In the genomic region with DNA sequence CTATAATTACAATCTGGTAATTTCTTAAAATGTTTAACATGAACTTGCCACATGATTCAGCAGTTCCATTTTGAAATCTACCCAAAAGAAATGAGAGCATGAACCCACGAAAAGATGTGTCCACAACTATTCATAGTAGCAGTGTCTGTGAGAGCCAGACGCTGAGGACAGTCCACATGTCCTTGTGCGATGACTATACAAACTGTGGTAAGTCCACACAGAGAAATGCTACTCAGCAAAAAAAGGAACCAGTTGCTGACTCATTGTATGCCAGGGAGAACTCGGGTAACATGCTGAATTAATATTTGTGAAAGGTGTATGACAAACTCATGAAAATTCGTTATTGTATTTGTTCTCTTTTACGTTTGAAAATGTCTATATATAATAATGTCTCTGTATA, we compare ENCODE assay signal across 32 mouse cellular contexts. TPM values are rescaled to one million over a fixed set of nuclear protein-coding genes. Genes with fewer than 3 reads are reported as not detected.
A peak's percentile ranks its signal among the peaks of the same experiment; 100 is the strongest.
DNase-seq lines count a peak whose midpoint lies in the region; ATAC-seq lines count a peak whose summit lies in the region.
"Had no signal": no experiment of that assay in that cellular context is flagged by ENCODE, and none has a peak within 500 bp of the region (broad histone marks: within the 10 kb centered on the region; RNA-seq: fewer than 3 reads in every experiment).

No protein-coding gene starts in this region.

- ATAC-seq in common myeloid progenitor, adult 5-6 weeks (replicated peaks; ENCODE audit: low read depth, poor library complexity, severe bottlenecking) = peak; percentile 72
- ATAC-seq in megakaryocyte progenitor cell, adult 5-6 weeks (replicated peaks; ENCODE audit: poor library complexity) = peak; percentile 81
- no peak for ATAC-seq in megakaryocyte-erythroid progenitor cell, adult 5-6 weeks (replicated peaks; ENCODE audit: low FRiP score, low TSS enrichment, poor library complexity, severe bottlenecking)
- no peak for ATAC-seq in midbrain, embryonic 11.5 days (ENCODE audit: low FRiP score)
- ATAC-seq: activated CD4-positive, CD25-positive, alpha-beta regulatory T cell, adult 4 months; CD4-positive, CD25-positive, alpha-beta regulatory T cell, adult 4 months; forebrain, embryonic 14.5 days; inflammation-experienced regulatory T-cells, adult 6 months; liver, embryonic 12.5 days; midbrain, embryonic 13.5 days had no signal

- no peak overlapping the region for H3K27ac ChIP-seq in midbrain, embryonic 11.5 days (ENCODE audit: low read depth, low read length)
- H3K27ac ChIP-seq: embryonic facial prominence, embryonic 12.5 days; heart, adult 2 months; hindbrain, embryonic 10.5 days; hindbrain, embryonic 15.5 days; limb, embryonic 13.5 days; liver, embryonic 12.5 days; macrophage; midbrain, embryonic 13.5 days had no signal

- no peak overlapping the region for H3K4me2 ChIP-seq in midbrain, embryonic 11.5 days
- H3K4me2 ChIP-seq: embryonic facial prominence, embryonic 12.5 days; heart, embryonic 12.5 days; hindbrain, embryonic 15.5 days; limb, embryonic 13.5 days; liver, embryonic 12.5 days; midbrain, embryonic 13.5 days had no signal

- no peaks in the 10 kb centered on the region for H3K9me3 ChIP-seq in midbrain, embryonic 11.5 days (ENCODE audit: control insufficient read depth, low read length)
- H3K9me3 ChIP-seq: embryonic facial prominence, embryonic 12.5 days; heart, embryonic 12.5 days; hindbrain, embryonic 10.5 days; hindbrain, embryonic 15.5 days; limb, embryonic 13.5 days; liver, embryonic 12.5 days; midbrain, embryonic 13.5 days had no signal

- 85% methylated on average over 6 of the region's 6 CpGs for WGBS in midbrain, embryonic 11.5 days

- no peak overlapping the region for H3K9ac ChIP-seq in midbrain, embryonic 11.5 days (ENCODE audit: low read length)
- H3K9ac ChIP-seq: embryonic facial prominence, embryonic 12.5 days; heart, embryonic 12.5 days; hindbrain, embryonic 15.5 days; limb, embryonic 13.5 days; liver, embryonic 12.5 days; midbrain, embryonic 13.5 days had no signal

- no peaks in the 10 kb centered on the region for H3K36me3 ChIP-seq in midbrain, embryonic 11.5 days (ENCODE audit: control insufficient read depth, insufficient read depth, low read length)
- H3K36me3 ChIP-seq: embryonic facial prominence, embryonic 12.5 days; heart, embryonic 12.5 days; hindbrain, embryonic 10.5 days; hindbrain, embryonic 15.5 days; limb, embryonic 13.5 days; liver, embryonic 12.5 days; midbrain, embryonic 13.5 days had no signal

- no peaks in the 10 kb centered on the region for H3K27me3 ChIP-seq in midbrain, embryonic 11.5 days (ENCODE audit: control insufficient read depth, insufficient read depth, low read length)
- H3K27me3 ChIP-seq: embryonic facial prominence, embryonic 12.5 days; heart, embryonic 12.5 days; hindbrain, embryonic 15.5 days; limb, embryonic 13.5 days; midbrain, embryonic 13.5 days had no signal

- no peaks in the 10 kb centered on the region for H3K4me1 ChIP-seq in midbrain, embryonic 11.5 days (ENCODE audit: control insufficient read depth, insufficient read depth, low read length)
- H3K4me1 ChIP-seq: embryonic facial prominence, embryonic 12.5 days; heart, embryonic 12.5 days; hindbrain, embryonic 10.5 days; hindbrain, embryonic 15.5 days; limb, embryonic 13.5 days; liver, embryonic 12.5 days; midbrain, embryonic 13.5 days had no signal

- H3K4me3 ChIP-seq in midbrain, embryonic 11.5 days (ENCODE audit: low read depth, low read length) = no peak overlapping the region
- H3K4me3 ChIP-seq: embryonic facial prominence, embryonic 12.5 days; heart, adult 2 months; heart, embryonic 12.5 days; hindbrain, embryonic 10.5 days; hindbrain, embryonic 15.5 days; limb, embryonic 13.5 days; liver, embryonic 12.5 days; midbrain, embryonic 13.5 days had no signal

- peak; percentile 6 for DNase-seq in adrenal gland, postnatal 14 days
- DNase-seq in adrenal gland, postnatal 4 days (ENCODE audit: low spot score in 2 of 2) = no peak
- DNase-seq in heart, adult 11 months = peak; percentile 86
- DNase-seq in heart, postnatal 4 days = no peak
- DNase-seq in midbrain, embryonic 11.5 days (ENCODE audit: low spot score, missing footprints) = no peak
- DNase-seq: adrenal gland, postnatal 10 days; cerebellum, adult 9-10 months; cerebellum, postnatal 36 days; embryo, embryonic 11 days; gastrocnemius, postnatal 10 days; heart, adult 2 months; kidney, adult 11 months; kidney, postnatal 36 days; lung, adult 18-20 months; lung, postnatal 10 days had no signal

RNA-seq across cellular contexts. Expression of a gene that starts 7.4 kb away (rescaled TPM):
- 0.26 and 0.83 TPM in 2 replicates for total RNA-seq in adrenal gland, postnatal 14 days (2021)
- total RNA-seq in adrenal gland, postnatal 4 days (2021) = 1 to 10 TPM; 1.4 to 1.9 TPM
- total RNA-seq in heart, postnatal 4 days (2021) = 10 to 100 TPM; 85.0 to 86.7 TPM
- total RNA-seq in common myeloid progenitor, adult 5-6 weeks (2017) = 0.18 TPM in 1 of 2 replicates, not detected in the other
- 0.12 and 0.67 TPM in 2 replicates for total RNA-seq in megakaryocyte progenitor cell, adult 5-6 weeks (2015)
- 0.64 and 2.0 TPM in 2 replicates for total RNA-seq in megakaryocyte progenitor cell, adult 5-6 weeks (2017)
- total RNA-seq in megakaryocyte-erythroid progenitor cell, adult 5-6 weeks (2014; fragmentation: Nextera tagmentation) = 0.66 TPM in 1 of 2 replicates, not detected in the other
- 1.1 and 1.6 TPM in 2 replicates for total RNA-seq in megakaryocyte-erythroid progenitor cell, adult 5-6 weeks (2017)
- 0.03 TPM in 1 of 2 replicates, not detected in the other for polyA plus RNA-seq in midbrain, embryonic 11.5 days (2014; fragmentation: Nextera tagmentation; extraction: Ambion mirVana)
- total RNA-seq: layer of hippocampus, postnatal 25 days had no signal
- polyA plus RNA-seq: hindbrain, embryonic 10.5 days; hindbrain, embryonic 15.5 days; midbrain, embryonic 13.5 days; neural tube, embryonic 14.5 days had no signal

RNA-seq across cellular contexts. Expression of a gene that starts 13.9 kb away (rescaled TPM):
- 1.8 and 2.1 TPM in 2 replicates for total RNA-seq in adrenal gland, postnatal 14 days (2021)
- 1 to 10 TPM; 4.3 to 6.0 TPM for total RNA-seq in adrenal gland, postnatal 4 days (2021)
- 1 to 10 TPM; 7.0 to 7.4 TPM for total RNA-seq in heart, postnatal 4 days (2021)
- total RNA-seq in common myeloid progenitor, adult 5-6 weeks (2017) = 24.0 and 37.6 TPM in 2 replicates
- 24.7 and 28.1 TPM in 2 replicates for total RNA-seq in megakaryocyte progenitor cell, adult 5-6 weeks (2015)
- 20.7 and 28.6 TPM in 2 replicates for total RNA-seq in megakaryocyte progenitor cell, adult 5-6 weeks (2017)
- 46.2 and 56.2 TPM in 2 replicates for total RNA-seq in megakaryocyte-erythroid progenitor cell, adult 5-6 weeks (2014; fragmentation: Nextera tagmentation)
- total RNA-seq in megakaryocyte-erythroid progenitor cell, adult 5-6 weeks (2017) = 22.7 and 36.1 TPM in 2 replicates
- 11.0 and 11.7 TPM in 2 replicates for polyA plus RNA-seq in midbrain, embryonic 11.5 days (2014; fragmentation: Nextera tagmentation; extraction: Ambion mirVana)

Comparison
In these comparisons a context has a peak if more than half of its experiments do, and no peak if none do; other contexts are left out.
1. DNase-seq: peak in adrenal gland, postnatal 14 days (single experiment) and heart, adult 11 months (single experiment); none in adrenal gland, postnatal 4 days (0 of 2), heart, postnatal 4 days (single experiment) and midbrain, embryonic 11.5 days (single experiment).
2. ATAC-seq: peak in common myeloid progenitor, adult 5-6 weeks (single experiment) and megakaryocyte progenitor cell, adult 5-6 weeks (single experiment); none in megakaryocyte-erythroid progenitor cell, adult 5-6 weeks (single experiment) and midbrain, embryonic 11.5 days (single experiment).
3. RNA of a gene that starts 7.4 kb away (total RNA-seq): 85.0 to 86.7 TPM in heart, postnatal 4 days; 0.12 to 2.0 TPM in megakaryocyte progenitor cell, adult 5-6 weeks, 1.4 to 1.9 TPM in adrenal gland, postnatal 4 days, 0.66 to 1.6 TPM in megakaryocyte-erythroid progenitor cell, adult 5-6 weeks, 0.26 to 0.83 TPM in adrenal gland, postnatal 14 days and 0.18 TPM in common myeloid progenitor, adult 5-6 weeks; every median in the first group is over 10 times any median in the second.